8 mouse cellular contexts compared by ENCODE assay signal in the genomic region with DNA sequence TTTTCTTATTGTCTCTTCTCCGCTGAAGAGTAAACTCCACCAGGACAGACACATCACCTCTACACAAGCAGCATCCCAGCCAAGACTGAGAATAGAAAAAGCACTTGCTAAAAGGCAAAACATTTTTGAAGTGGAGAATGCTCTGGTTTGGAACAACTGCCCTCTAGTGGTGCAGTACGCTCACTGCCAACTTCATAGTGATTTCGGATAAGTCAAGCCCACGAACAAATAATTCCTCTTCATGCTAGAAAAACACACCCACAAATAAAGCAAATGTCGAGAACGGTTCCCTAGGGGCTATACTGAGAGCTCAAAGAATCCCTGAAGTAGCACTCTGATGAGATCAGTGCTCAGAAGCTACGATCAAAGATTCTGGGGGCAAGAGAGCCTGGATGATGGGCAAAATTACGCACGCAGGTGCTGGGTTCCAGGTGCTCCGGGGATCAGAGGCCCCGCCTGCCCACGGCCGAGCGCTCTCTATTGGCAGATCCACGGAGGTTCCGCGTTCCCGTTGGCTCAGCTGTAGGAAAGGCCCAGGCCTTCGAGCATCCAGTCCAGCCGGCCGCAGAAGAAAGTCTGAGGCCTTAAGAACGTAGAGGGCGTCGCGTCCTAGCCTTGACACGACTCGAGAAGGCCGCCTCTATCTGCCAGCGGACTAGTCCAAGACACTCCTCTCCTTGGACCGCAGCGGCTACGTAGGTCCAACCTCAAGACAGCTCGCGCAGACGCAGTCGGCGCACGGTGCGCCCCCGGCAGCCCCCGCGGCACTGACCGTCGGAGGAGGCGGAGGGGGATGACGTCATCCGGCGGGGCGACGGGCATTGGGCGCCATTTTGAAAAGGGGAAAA. TPM values are rescaled to one million over a fixed set of nuclear protein-coding genes. Genes with fewer than 3 reads are reported as not detected.
DNase-seq lines count a peak whose midpoint lies in the region; ATAC-seq and TF ChIP-seq lines count a peak whose summit lies in the region.

Ppp2r2d (plus strand) TSS at position 536 of the 848 bp plus-strand sequence.
Mapk1ip1 (minus strand) TSS at position 730 of the 848 bp plus-strand sequence.

- H3K36me3 ChIP-seq in heart, embryonic 12.5 days, result peaks cover 16% of the 10 kb centered on the region
- H3K36me3 ChIP-seq in kidney, postnatal 0 days (ENCODE audit: insufficient read depth, low read length), result no peaks in the 10 kb centered on the region; the same call in 1 of the 2 replicates
- H3K36me3 ChIP-seq in liver, embryonic 11.5 days (ENCODE audit: control insufficient read depth, insufficient read depth, low read length), result no peaks in the 10 kb centered on the region; the same call in 1 of the 2 replicates
- H3K36me3 ChIP-seq in stomach, embryonic 14.5 days (ENCODE audit: control insufficient read depth, insufficient read depth, low read length), result peaks cover 8% of the 10 kb centered on the region; the same call in 1 of the 2 replicates

- H3K27me3 ChIP-seq in heart, embryonic 12.5 days (replicated peaks), result no peaks in the 10 kb centered on the region
- no peaks in the 10 kb centered on the region for H3K27me3 ChIP-seq in kidney, postnatal 0 days (ENCODE audit: insufficient read depth, low read length)
- H3K27me3 ChIP-seq in liver, embryonic 11.5 days (replicated peaks; ENCODE audit: control insufficient read depth, insufficient read depth, low read length), result no peaks in the 10 kb centered on the region
- H3K27me3 ChIP-seq in stomach, embryonic 14.5 days (ENCODE audit: control insufficient read depth, insufficient read depth, low read length), result no peaks in the 10 kb centered on the region

- H3K9me3 ChIP-seq in heart, embryonic 12.5 days (replicated peaks), result no peaks in the 10 kb centered on the region
- H3K9me3 ChIP-seq in kidney, postnatal 0 days (replicated peaks; ENCODE audit: low read length), result no peaks in the 10 kb centered on the region
- H3K9me3 ChIP-seq in liver, embryonic 11.5 days (ENCODE audit: control insufficient read depth, low read length), result no peaks in the 10 kb centered on the region
- H3K9me3 ChIP-seq in stomach, embryonic 14.5 days (ENCODE audit: control insufficient read depth, low read depth, low read length), result no peaks in the 10 kb centered on the region

- peak; percentile 85 for TF ChIP-seq CTCF in kidney, postnatal 0 days (IDR thresholded peaks at IDR 0.05; ENCODE audit: low read depth)

- H3K4me3 ChIP-seq in heart, embryonic 12.5 days, result peak within 1 kb of the TSS; percentile 71
- H3K4me3 ChIP-seq in kidney, postnatal 0 days (replicated peaks; ENCODE audit: low read depth, low read length), result peak within 1 kb of the TSS; percentile 96
- peak within 1 kb of the TSS; percentile 99 for H3K4me3 ChIP-seq in liver, embryonic 11.5 days (ENCODE audit: low read depth, low read length)
- H3K4me3 ChIP-seq in stomach, embryonic 14.5 days (ENCODE audit: low read depth, low read length), result peak within 1 kb of the TSS; percentile 98

- H3K4me2 ChIP-seq in heart, embryonic 12.5 days, result peak within 1 kb of the TSS; percentile 89
- peak within 1 kb of the TSS; percentile 91 for H3K4me2 ChIP-seq in kidney, postnatal 0 days (ENCODE audit: low read length)
- H3K4me2 ChIP-seq in liver, embryonic 11.5 days, result peak within 1 kb of the TSS; percentile 95
- peak within 1 kb of the TSS; percentile 91 for H3K4me2 ChIP-seq in stomach, embryonic 14.5 days (replicated peaks; ENCODE audit: low read depth, low read length)

- peak within 1 kb of the TSS; percentile 89 for H3K9ac ChIP-seq in heart, embryonic 12.5 days
- H3K9ac ChIP-seq in kidney, postnatal 0 days (ENCODE audit: low read depth, low read length), result peak within 1 kb of the TSS; percentile 90
- H3K9ac ChIP-seq in liver, embryonic 11.5 days (ENCODE audit: low read depth, low read length), result peak within 1 kb of the TSS; percentile 97
- H3K9ac ChIP-seq in stomach, embryonic 14.5 days (replicated peaks; ENCODE audit: low read depth, low read length), result peak within 1 kb of the TSS; percentile 94

- WGBS in heart, embryonic 12.5 days, result under 1% methylated on average over 51 of the region's 51 CpGs
- WGBS in kidney, postnatal 0 days, result under 1% methylated on average over 51 of the region's 51 CpGs
- WGBS in liver, embryonic 11.5 days, result under 1% methylated on average over 50 of the region's 51 CpGs
- under 1% methylated on average over 51 of the region's 51 CpGs for WGBS in stomach, embryonic 14.5 days

- peak; percentile 86 for ATAC-seq in erythroid progenitor cell, adult 5-6 weeks (replicated peaks; ENCODE audit: low FRiP score, poor library complexity, severe bottlenecking)
- ATAC-seq in heart, embryonic 12.5 days (ENCODE audit: insufficient number of reproducible peaks, low FRiP score), result peak; percentile 95
- ATAC-seq in kidney, postnatal 0 days (replicated peaks; ENCODE audit: low FRiP score, low read depth), result peak; percentile 94
- ATAC-seq in liver, embryonic 11.5 days (replicated peaks; ENCODE audit: low FRiP score), result peak; percentile 93
- peak; percentile 94 for ATAC-seq in stomach, embryonic 14.5 days (ENCODE audit: insufficient number of reproducible peaks, insufficient read depth, low FRiP score, low read depth)

- peaks cover 46% of the 10 kb centered on the region for H3K4me1 ChIP-seq in heart, embryonic 12.5 days (replicated peaks)
- H3K4me1 ChIP-seq in kidney, postnatal 0 days (replicated peaks; ENCODE audit: insufficient read depth, low read length), result peaks cover 32% of the 10 kb centered on the region
- H3K4me1 ChIP-seq in liver, embryonic 11.5 days (replicated peaks; ENCODE audit: control insufficient read depth, insufficient read depth, low read length), result peaks cover 18% of the 10 kb centered on the region
- peaks cover 24% of the 10 kb centered on the region for H3K4me1 ChIP-seq in stomach, embryonic 14.5 days (ENCODE audit: control insufficient read depth, insufficient read depth, low read length)

- peak; percentile 97 for DNase-seq in CD4-positive helper T cell, adult 2 months (ENCODE audit: low read depth, low spot score)
- peak; percentile 88 for DNase-seq in brain, embryonic 18.5 days (ENCODE audit: low read depth, low spot score)
- peak; percentile 97 for DNase-seq in kidney, postnatal 0 days (ENCODE audit: low spot score)
- peak; percentile 96 for DNase-seq in liver, embryonic 11.5 days (ENCODE audit: low spot score)
- peak; percentile 96 for DNase-seq in naive thymus-derived CD4-positive, alpha-beta T cell, adult 2 months (ENCODE audit: low read depth)

- peak within 1 kb of the TSS; percentile 92 for H3K27ac ChIP-seq in heart, embryonic 12.5 days (ENCODE audit: poor library complexity, severe bottlenecking)
- peak within 1 kb of the TSS; percentile 96 for H3K27ac ChIP-seq in kidney, postnatal 0 days
- H3K27ac ChIP-seq in liver, embryonic 11.5 days (ENCODE audit: low read depth, low read length), result peak within 1 kb of the TSS; percentile 95
- peak within 1 kb of the TSS; percentile 86 for H3K27ac ChIP-seq in stomach, embryonic 14.5 days (ENCODE audit: low read length)

RNA-seq across cellular contexts. Expression of gene Ppp2r2d, which starts in this region (rescaled TPM):
- total RNA-seq in erythroid progenitor cell, adult 5-6 weeks (2015; ENCODE audit: low replicate concordance), result 26.3 and 28.1 TPM in 2 replicates
- total RNA-seq in erythroid progenitor cell, adult 5-6 weeks (2017; ENCODE audit: low replicate concordance), result 24.7 and 39.5 TPM in 2 replicates
- polyA plus RNA-seq in heart, embryonic 12.5 days (2016; fragmentation: Nextera tagmentation; extraction: Ambion mirVana), result 36.7 and 41.1 TPM in 2 replicates
- polyA plus RNA-seq in kidney, postnatal 0 days (2015; fragmentation: Nextera tagmentation; extraction: Ambion mirVana), result 32.1 and 33.2 TPM in 2 replicates
- 40.9 and 42.0 TPM in 2 replicates for polyA plus RNA-seq in liver, embryonic 11.5 days (2014; fragmentation: Nextera tagmentation; extraction: Ambion mirVana)
- 34.9 and 39.0 TPM in 2 replicates for polyA plus RNA-seq in stomach, embryonic 14.5 days (2014; fragmentation: Nextera tagmentation; extraction: Ambion mirVana)

RNA-seq across cellular contexts. Expression of gene Mapk1ip1, which starts in this region (rescaled TPM):
- total RNA-seq in erythroid progenitor cell, adult 5-6 weeks (2015; ENCODE audit: low replicate concordance), result 8.6 and 13.8 TPM in 2 replicates
- total RNA-seq in erythroid progenitor cell, adult 5-6 weeks (2017; ENCODE audit: low replicate concordance), result 7.1 TPM in 1 of 2 replicates, not detected in the other
- 9.7 and 11.4 TPM in 2 replicates for polyA plus RNA-seq in heart, embryonic 12.5 days (2016; fragmentation: Nextera tagmentation; extraction: Ambion mirVana)
- 16.5 and 19.5 TPM in 2 replicates for polyA plus RNA-seq in kidney, postnatal 0 days (2015; fragmentation: Nextera tagmentation; extraction: Ambion mirVana)
- 6.6 and 7.4 TPM in 2 replicates for polyA plus RNA-seq in liver, embryonic 11.5 days (2014; fragmentation: Nextera tagmentation; extraction: Ambion mirVana)
- polyA plus RNA-seq in stomach, embryonic 14.5 days (2014; fragmentation: Nextera tagmentation; extraction: Ambion mirVana), result 18.3 and 19.5 TPM in 2 replicates

Comparison
In these comparisons a context has a peak if more than half of its experiments do, and no peak if none do; other contexts are left out.
1. Peak in every context shown above with its lines: DNase-seq, ATAC-seq, H3K4me3 ChIP-seq and H3K27ac ChIP-seq.